Mouse (Mus musculus) liver, embryonic 14.5 days (tissue): ENCODE measurements around the gene Nyap2. TPM values are rescaled to one million over a fixed set of nuclear protein-coding genes. Genes with fewer than 3 reads are reported as not detected.

Experiments
- ATAC-seq: fragments of 200-750 bp; cut with Nextera tagmentation; 2 replicates; pipeline ENCODE4 v1.8.0; 2017; ENCODE audit warnings: moderate number of reproducible peaks, mild to moderate bottlenecking, moderate library complexity; ENCODE audit not compliant: insufficient read depth
- DNase-seq, 3 experiments: peaks; one replicate each; pipeline ENCODE4 v3.0.0-alpha.2; 2012 to 2013; ENCODE audit warnings: low read depth in 3 of 3, low spot score in 3 of 3
- H3K27ac ChIP-seq: fragments of 300-500 bp; sonication (generic); 2 replicates; pipeline ENCODE4 v1.5.1; 2014; ENCODE audit warnings: moderate library complexity, mild to moderate bottlenecking, control low read depth, inconsistent platforms
- H3K27me3 ChIP-seq: fragments of 300-500 bp; sonication (generic); 2 replicates; pipeline ENCODE4 v1.6.1; 2014; ENCODE audit warnings: mild to moderate bottlenecking, low read length, moderate library complexity; ENCODE audit not compliant: control insufficient read depth, insufficient read depth
- H3K36me3 ChIP-seq: fragments of 300-500 bp; sonication (generic); replicated peaks from 2 replicates; pipeline ENCODE4 v1.6.1; 2014; ENCODE audit warnings: low read depth; ENCODE audit not compliant: control insufficient read depth, insufficient read depth
- H3K4me1 ChIP-seq, 2 experiments: fragments of 200-500 bp in 1 of 2; fragments of 300-500 bp in 1 of 2; sonication (generic) in 1 of 2; replicated peaks; 2 replicates each; pipeline ENCODE4 v1.6.1; 2012 to 2014; ENCODE audit warnings: antibody characterized with exemption in 1 of 2, inconsistent platforms in 1 of 2, low read length in 1 of 2; ENCODE audit not compliant: control insufficient read depth in 2 of 2, insufficient read depth in 2 of 2
- H3K4me2 ChIP-seq: fragments of 300-500 bp; sonication (generic); 2 replicates; pipeline ENCODE4 v1.6.1; 2014; ENCODE audit warnings: low read depth, mild to moderate bottlenecking, control low read depth, moderate library complexity
- H3K4me3 ChIP-seq, 2 experiments: fragments of 200-500 bp in 1 of 2; fragments of 300-500 bp in 1 of 2; sonication (generic) in 1 of 2; 2 replicates each; pipeline ENCODE4 v1.5.1; 2012 to 2014; ENCODE audit warnings: low read depth in 2 of 2, low read length in 2 of 2, mild to moderate bottlenecking in 2 of 2, control low read depth in 1 of 2, inconsistent platforms in 1 of 2, moderate library complexity in 1 of 2; ENCODE audit not compliant: insufficient read depth in 1 of 2
- H3K9ac ChIP-seq: fragments of 300-500 bp; sonication (generic); replicated peaks from 2 replicates; pipeline ENCODE4 v1.6.1; 2014; ENCODE audit warnings: mild to moderate bottlenecking, control low read depth, moderate library complexity
- H3K9me3 ChIP-seq: fragments of 300-500 bp; sonication (generic); 2 replicates; pipeline ENCODE4 v1.6.1; 2016; ENCODE audit warnings: low read length, mixed read lengths; ENCODE audit not compliant: control insufficient read depth
- CTCF ChIP-seq: IDR thresholded peaks from 2 replicates; pipeline ENCODE4 v1.5.1; 2016; ENCODE audit warnings: antibody characterized with exemption, low read depth, control low read depth
- EP300 ChIP-seq: IDR thresholded peaks from 2 replicates; pipeline ENCODE4 v1.6.1; 2016; ENCODE audit warnings: antibody characterized with exemption, low read depth
- WGBS: fragments of 180-500 bp; shearing (Covaris S2); extraction: QIAGEN DNeasy Blood & Tissue Kit; methylation state at CpG from one replicate; pipeline ENCODE4 v1.1.7; 2014; ENCODE audit not compliant: insufficient replicate concordance; 5-methylcytosine and 5-hydroxymethylcytosine counted together
- polyA plus RNA-seq, 2 experiments: library from polyadenylated mRNA; depleted of rRNA in 1 of 2; stranded (reverse) in 1 of 2; unstranded in 1 of 2; fragments of >200 nt; fragmentation: Nextera tagmentation in 1 of 2; extraction: Ambion mirVana in 1 of 2; gene quantifications; 2 replicates each; pipeline versions ENCODE4 v1.2.1 to v1.2.3; 2012 to 2014

Nyap2 gene
- polyA plus RNA-seq, 2 experiments: not detected

DNA sequence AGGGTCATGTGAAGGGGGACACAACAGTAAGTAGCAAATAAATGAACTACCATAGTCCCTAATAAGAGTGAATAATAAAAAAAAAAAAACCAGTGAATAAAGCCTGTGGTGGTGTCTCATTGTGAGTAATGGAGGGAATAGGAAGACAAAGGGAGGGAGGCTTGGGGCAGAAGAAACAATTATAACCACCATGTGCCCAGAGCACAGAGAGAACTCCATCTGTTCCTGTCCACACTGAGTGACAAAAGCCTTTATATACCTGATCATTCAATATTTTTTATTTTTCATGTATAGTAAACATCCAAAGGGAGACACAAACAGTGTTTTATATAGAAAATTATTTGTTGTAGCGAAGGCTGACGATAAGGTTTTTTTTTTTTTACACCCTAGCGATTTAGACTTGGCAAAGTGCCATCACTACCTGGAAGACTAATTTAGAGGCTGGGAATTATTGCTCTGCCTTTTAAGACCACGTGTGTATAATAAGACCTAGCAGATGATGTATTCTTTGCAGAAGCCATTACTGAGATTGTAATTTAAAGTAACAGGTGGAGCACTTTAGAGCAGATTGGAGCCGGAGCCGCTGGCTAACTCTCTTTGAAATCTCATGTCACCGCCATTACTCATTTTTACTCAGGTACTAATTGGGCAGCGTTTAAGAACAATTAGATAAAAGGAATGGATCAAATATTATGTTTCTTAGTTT lies 55.4 kb downstream of the Nyap2 start:
- Histone ChIP-seq H3K9ac (no peak overlapping the region), H3K36me3 (no peaks in the 10 kb centered on the region), H3K4me2 (no peak overlapping the region), H3K27ac (no peak overlapping the region), H3K9me3 (no peaks in the 10 kb centered on the region), H3K4me1 (no peaks in the 10 kb centered on the region), H3K4me3 (no peak overlapping the region), H3K27me3 (no peaks in the 10 kb centered on the region)
- DNase-seq: no peak
- 68% methylated on average over 8 of the region's 8 CpGs for WGBS
- no peak for ATAC-seq
- TF ChIP-seq CTCF (no peak), EP300 (no peak)

DNA sequence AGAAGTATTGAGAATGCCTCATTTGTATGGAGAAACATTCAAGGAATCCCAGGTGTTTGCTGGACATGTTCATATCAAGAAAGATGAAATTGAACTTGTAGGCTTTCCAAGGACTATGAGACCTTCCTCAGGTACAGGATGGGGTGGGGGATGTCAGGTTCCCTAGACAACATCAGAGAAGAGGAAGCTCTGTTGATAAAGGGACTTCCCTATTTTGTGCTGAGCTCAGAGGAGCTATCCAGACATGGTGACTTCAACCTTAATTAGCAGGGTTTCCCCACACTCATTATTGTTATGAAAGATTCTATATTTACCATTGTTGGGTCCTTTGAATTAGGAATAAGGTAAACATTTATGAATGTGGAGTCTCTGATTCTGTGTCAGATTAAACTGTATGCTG lies 67.1 kb downstream of the Nyap2 start:
- TF ChIP-seq CTCF: no peak
- TF ChIP-seq EP300: no peak
- Histone ChIP-seq H3K36me3 (no peaks in the 10 kb centered on the region), H3K27me3 (no peaks in the 10 kb centered on the region), H3K9ac (no peak overlapping the region), H3K4me2 (no peak overlapping the region), H3K4me1 (no peaks in the 10 kb centered on the region), H3K4me3 (no peak overlapping the region), H3K27ac (no peak overlapping the region), H3K9me3 (no peaks in the 10 kb centered on the region)
- no peak for ATAC-seq
- no peak for DNase-seq

DNA sequence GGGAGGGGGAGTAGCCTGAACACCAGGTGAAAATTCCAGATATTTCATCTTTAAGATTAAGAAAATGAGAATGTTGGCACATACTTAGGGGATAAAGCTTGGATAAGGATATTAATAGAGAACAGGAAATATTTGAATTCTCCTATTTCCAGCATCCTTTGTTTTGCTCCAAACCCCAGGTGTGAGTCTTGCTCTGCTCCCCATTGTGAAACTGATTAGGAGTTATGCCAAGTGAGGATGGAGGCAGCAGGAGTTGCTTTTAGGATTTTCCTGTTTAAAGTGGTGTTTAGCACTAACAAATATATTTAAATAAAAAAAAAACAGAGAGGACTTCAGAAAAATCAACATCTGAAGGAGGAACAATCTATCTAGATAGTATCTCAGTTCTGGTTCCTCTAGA lies 68.8 kb downstream of the Nyap2 start:
- H3K27me3 ChIP-seq: no peaks in the 10 kb centered on the region
- TF ChIP-seq CTCF: no peak
- TF ChIP-seq EP300: no peak
- H3K27ac ChIP-seq: no peak overlapping the region
- H3K4me3 ChIP-seq: no peak overlapping the region
- ATAC-seq: no peak
- no peak for DNase-seq
- no peak overlapping the region for H3K4me2 ChIP-seq
- H3K36me3 ChIP-seq: no peaks in the 10 kb centered on the region
- no peak overlapping the region for H3K9ac ChIP-seq
- no peaks in the 10 kb centered on the region for H3K9me3 ChIP-seq
- H3K4me1 ChIP-seq: no peaks in the 10 kb centered on the region

DNA sequence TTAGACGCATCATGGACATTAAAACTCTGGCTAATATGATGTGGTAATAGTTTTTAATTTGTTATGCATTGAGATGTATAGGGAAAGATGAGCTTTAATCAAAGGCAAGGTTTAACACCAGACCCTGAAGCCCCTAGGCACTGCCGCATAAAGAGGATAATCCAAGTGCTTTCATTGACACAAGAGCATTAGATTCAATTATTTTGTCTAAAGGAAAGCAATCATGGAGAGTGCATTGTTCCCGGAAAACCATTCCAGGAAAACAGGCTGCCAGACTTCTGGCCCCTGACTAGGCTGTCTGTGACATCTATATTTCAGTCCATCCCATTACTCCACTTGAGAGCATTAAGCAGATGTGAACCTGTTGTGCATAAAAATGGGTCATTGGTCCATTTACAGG lies 92.5 kb downstream of the Nyap2 start:
- no peak for DNase-seq
- Histone ChIP-seq H3K36me3 (no peaks in the 10 kb centered on the region), H3K9me3 (no peaks in the 10 kb centered on the region), H3K9ac (no peak overlapping the region), H3K4me1 (no peaks in the 10 kb centered on the region), H3K4me2 (no peak overlapping the region), H3K4me3 (no peak overlapping the region), H3K27me3 (no peaks in the 10 kb centered on the region), H3K27ac (no peak overlapping the region)
- ATAC-seq: no peak
- TF ChIP-seq EP300 (no peak), CTCF (no peak)
- WGBS: 60% methylated on average over 3 of the region's 3 CpGs

DNA sequence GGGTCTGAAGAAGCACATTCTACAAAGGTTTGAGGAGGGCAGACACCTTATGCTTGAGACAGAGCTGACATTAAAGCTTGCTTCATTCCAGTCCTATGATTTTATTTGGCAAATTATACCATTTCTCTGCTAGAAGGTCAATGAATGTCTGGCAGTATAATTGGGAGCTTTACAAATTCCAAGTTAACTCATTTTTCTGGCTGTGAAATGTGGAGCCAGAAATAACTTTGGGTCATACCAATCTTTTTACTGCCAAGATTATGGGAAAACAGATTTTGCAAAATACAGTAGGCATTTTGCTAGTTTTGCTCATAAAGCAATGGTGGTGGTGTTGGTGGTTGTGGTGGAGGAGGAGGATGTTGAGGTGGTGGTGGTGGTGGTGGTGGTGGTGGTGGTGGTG lies 96.0 kb downstream of the Nyap2 start:
- no peak for DNase-seq
- no peak for ATAC-seq
- H3K36me3 ChIP-seq: no peaks in the 10 kb centered on the region

More for the DNA sequence above, 96.0 kb downstream of the Nyap2 start:
- Histone ChIP-seq H3K27me3 (no peaks in the 10 kb centered on the region), H3K9ac (no peak overlapping the region), H3K4me1 (no peaks in the 10 kb centered on the region), H3K4me2 (no peak overlapping the region), H3K9me3 (no peaks in the 10 kb centered on the region), H3K4me3 (no peak overlapping the region), H3K27ac (no peak overlapping the region)
- no peak for TF ChIP-seq CTCF
- no peak for TF ChIP-seq EP300
